Mouse (Mus musculus) ES-Bruce4 (cell line): ENCODE measurements around the gene Zfp93.

Source experiments
- CTCF ChIP-seq: IDR thresholded peaks from one replicate; pipeline ENCODE4 v1.8.1; 2011; ENCODE audit warnings: low read depth, low read length
- EP300 ChIP-seq: IDR thresholded peaks from 2 replicates; pipeline ENCODE4 v1.6.1; 2011; ENCODE audit warnings: low read depth, low read length; ENCODE audit not compliant: insufficient read depth

- TF ChIP-seq CTCF: no peak
- no peak for TF ChIP-seq EP300
Measured at GRCm38 (mm10) chr7:24291387-24292090, 21.3 kb downstream of the Zfp93 start.
